Mouse (Mus musculus) liver, adult 2 months (tissue): ENCODE measurements around the gene Nmur1. TPM values are rescaled to one million over a fixed set of nuclear protein-coding genes. Genes with fewer than 3 reads are reported as not detected.

Experiments
- DNase-seq: peaks from one replicate; pipeline ENCODE4 v3.0.0-alpha.2; 2011; ENCODE audit warnings: low read depth, low spot score; ENCODE audit errors: extremely low read depth
- H3K27ac ChIP-seq: fragments of 200-500 bp; replicated peaks from 2 replicates; pipeline ENCODE4 v1.5.1; 2012; ENCODE audit warnings: low read depth, mild to moderate bottlenecking, control low read depth, inconsistent platforms, low read length; ENCODE audit not compliant: insufficient read depth
- H3K27me3 ChIP-seq: fragments of 200-500 bp; 2 replicates; pipeline ENCODE4 v1.6.1; 2012; ENCODE audit warnings: mild to moderate bottlenecking, moderate library complexity, low read length, inconsistent platforms; ENCODE audit not compliant: control insufficient read depth, insufficient read depth
- H3K36me3 ChIP-seq: fragments of 200-500 bp; 2 replicates; pipeline ENCODE4 v1.6.1; 2012; ENCODE audit warnings: low read length, inconsistent platforms; ENCODE audit not compliant: control insufficient read depth, insufficient read depth
- H3K4me1 ChIP-seq: fragments of 200-500 bp; 2 replicates; pipeline ENCODE4 v1.6.1; 2011; ENCODE audit warnings: low read length; ENCODE audit not compliant: control insufficient read depth, insufficient read depth
- H3K4me3 ChIP-seq: fragments of 200-500 bp; 2 replicates; pipeline ENCODE4 v1.5.1; 2011; ENCODE audit warnings: low read depth, mild to moderate bottlenecking, control low read depth, low read length, moderate library complexity; ENCODE audit not compliant: insufficient read depth
- H3K79me2 ChIP-seq: fragments of 200-500 bp; 2 replicates; pipeline ENCODE4 v1.6.1; 2012; ENCODE audit warnings: inconsistent platforms, mild to moderate bottlenecking, low read length, moderate library complexity; ENCODE audit not compliant: control insufficient read depth, insufficient read depth
- H3K9ac ChIP-seq: fragments of 200-500 bp; 2 replicates; pipeline ENCODE4 v1.6.1; 2012; ENCODE audit warnings: low read depth, mild to moderate bottlenecking, control low read depth, inconsistent platforms, low read length
- CTCF ChIP-seq: fragments of 200-500 bp; IDR thresholded peaks from 2 replicates; pipeline ENCODE4 v1.5.1; 2011; ENCODE audit warnings: low read depth, low read length, control low read depth
- POLR2A ChIP-seq: fragments of 200-500 bp; IDR thresholded peaks from 2 replicates; pipeline ENCODE4 v1.6.1; 2011; ENCODE audit warnings: low read length, control low read depth; ENCODE audit not compliant: insufficient read depth; ENCODE audit errors: extremely low read depth
- WGBS: fragments of 180-500 bp; shearing (Covaris S2); methylation state at CpG from one replicate; pipeline ENCODE4 v1.1.7; 2018; 5-methylcytosine and 5-hydroxymethylcytosine counted together
- polyA plus RNA-seq: library from polyadenylated mRNA; depleted of rRNA; stranded (reverse); fragments of >200 nt; gene quantifications from 2 replicates; pipeline ENCODE4 v1.2.3, GENCODE M21; 2012
- total RNA-seq: library from RNA; depleted of rRNA; stranded (reverse); fragments of >200 nt; gene quantifications from 2 replicates; pipeline ENCODE4 v1.2.3, GENCODE M21; 2014

Nmur1 gene
- total and polyA plus RNA-seq, 2 experiments, result not detected

- no peak for DNase-seq
- H3K79me2 ChIP-seq, result no peaks in the 10 kb centered on the region
- no peaks in the 10 kb centered on the region for H3K36me3 ChIP-seq
- TF ChIP-seq POLR2A (no peak), CTCF (no peak)
- no peak overlapping the region for H3K9ac ChIP-seq
- H3K27ac ChIP-seq, result no peak overlapping the region
- H3K4me1 ChIP-seq, result peaks cover 13% of the 10 kb centered on the region
- H3K27me3 ChIP-seq, result no peaks in the 10 kb centered on the region
- H3K4me3 ChIP-seq, result no peak overlapping the region
- 86% methylated on average over 2 of the region's 2 CpGs for WGBS
Measured at GRCm38 (mm10) chr1:86438501-86438900, 12.5 kb upstream of the Nmur1 start.

- H3K27me3 ChIP-seq, result no peaks in the 10 kb centered on the region
- no peak overlapping the region for H3K4me3 ChIP-seq
- no peaks in the 10 kb centered on the region for H3K79me2 ChIP-seq
- TF ChIP-seq POLR2A (no peak), CTCF (no peak)
- no peak overlapping the region for H3K27ac ChIP-seq
- H3K9ac ChIP-seq, result no peak overlapping the region
- H3K36me3 ChIP-seq, result no peaks in the 10 kb centered on the region
- no peak for DNase-seq
- 60% methylated on average over 6 of the region's 6 CpGs for WGBS
- H3K4me1 ChIP-seq, result peaks cover 12% of the 10 kb centered on the region
Measured at GRCm38 (mm10) chr1:86438014-86438319, 11.9 kb upstream of the Nmur1 start.

GRCm38 (mm10) chr1:86437219-86438013 is 11.4 kb upstream of the Nmur1 start:
- Histone ChIP-seq H3K4me1 (peaks cover 10% of the 10 kb centered on the region), H3K36me3 (no peaks in the 10 kb centered on the region), H3K79me2 (no peaks in the 10 kb centered on the region), H3K9ac (no peak overlapping the region), H3K4me3 (no peak overlapping the region), H3K27ac (no peak overlapping the region), H3K27me3 (no peaks in the 10 kb centered on the region)
- DNase-seq, result no peak
- 77% methylated on average over 9 of the region's 9 CpGs for WGBS
- TF ChIP-seq POLR2A (no peak), CTCF (no peak)

GRCm38 (mm10) chr1:86435302-86435821 is 9.3 kb upstream of the Nmur1 start:
- Histone ChIP-seq H3K79me2 (no peaks in the 10 kb centered on the region), H3K27me3 (no peaks in the 10 kb centered on the region), H3K4me1 (peaks cover 6% of the 10 kb centered on the region), H3K9ac (no peak overlapping the region), H3K27ac (no peak overlapping the region), H3K4me3 (no peak overlapping the region), H3K36me3 (no peaks in the 10 kb centered on the region)
- WGBS, result 57% methylated on average over 13 of the region's 13 CpGs
- TF ChIP-seq POLR2A (no peak), CTCF (no peak)
- peak; percentile 46 for DNase-seq

- no peaks in the 10 kb centered on the region for H3K79me2 ChIP-seq
- peak overlapping the region; percentile 71 for H3K27ac ChIP-seq
- H3K36me3 ChIP-seq, result no peaks in the 10 kb centered on the region
- H3K27me3 ChIP-seq, result no peaks in the 10 kb centered on the region
- DNase-seq, result peak; percentile 81
- peaks cover 5% of the 10 kb centered on the region for H3K4me1 ChIP-seq
- peak overlapping the region; percentile 58 for H3K4me3 ChIP-seq
- 7% methylated on average over 40 of the region's 46 CpGs for WGBS
- TF ChIP-seq POLR2A, result 0 out of 2 replicates have a peak, but pooled peaks have one; percentile 34
- TF ChIP-seq CTCF, result 0 out of 2 replicates have a peak, but pooled peaks have one; percentile 1
- H3K9ac ChIP-seq, result peak overlapping the region; percentile 77
Measured at GRCm38 (mm10) chr1:86434439-86435201, 8.6 kb upstream of the Nmur1 start.

- Histone ChIP-seq H3K27ac (peak overlapping the region; percentile 90), H3K79me2 (no peaks in the 10 kb centered on the region), H3K4me3 (peak overlapping the region; percentile 61), H3K4me1 (peaks cover 5% of the 10 kb centered on the region), H3K36me3 (no peaks in the 10 kb centered on the region), H3K9ac (peak overlapping the region; percentile 68), H3K27me3 (no peaks in the 10 kb centered on the region)
- 0 out of 2 replicates have a peak, but pooled peaks have one; percentile 16 for TF ChIP-seq POLR2A
- TF ChIP-seq CTCF, result no peak
- 0% methylated on average over 12 of the region's 12 CpGs for WGBS
- peak; percentile 65 for DNase-seq
Measured at GRCm38 (mm10) chr1:86434001-86434400, 8.0 kb upstream of the Nmur1 start.
